Mouse (Mus musculus): Measurements from ENCODE around the gene Fkbp11.

The Fkbp11 gene

GRCm38 (mm10) chr15:98691486-98692147 lies 36.4 kb downstream of the Fkbp11 start:
- no peak for DNase-seq

- DNase-seq = no peak
Observed at GRCm38 (mm10) chr15:98689682-98690081, 38.3 kb downstream of the Fkbp11 start.

DNA sequence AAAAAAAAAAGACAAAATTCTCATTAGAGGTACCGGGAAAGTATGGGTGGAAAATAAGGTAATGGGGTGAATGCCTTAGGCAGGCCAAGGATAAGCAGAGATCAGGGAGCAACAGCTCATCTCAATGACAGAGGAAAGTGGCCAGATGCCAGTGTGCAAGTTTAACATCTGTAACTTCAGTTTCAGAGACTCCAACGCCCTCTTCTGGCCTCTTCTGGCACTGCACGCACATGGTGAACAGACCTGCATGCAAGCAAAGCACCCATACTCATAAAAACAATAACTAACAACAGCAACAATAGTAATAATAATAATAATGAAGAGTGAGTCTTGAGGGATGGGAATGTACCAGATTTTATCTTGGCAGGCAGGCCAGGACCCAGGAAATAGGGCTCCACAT lies 42.1 kb downstream of the Fkbp11 start:
- DNase-seq = no peak

- DNase-seq = no peak
Observed at GRCm38 (mm10) chr15:98683746-98684145, 44.3 kb downstream of the Fkbp11 start.

GRCm38 (mm10) chr15:98683177-98683576 lies 44.8 kb downstream of the Fkbp11 start:
- DNase-seq = no peak

GRCm38 (mm10) chr15:98681633-98682032 lies 46.4 kb downstream of the Fkbp11 start:
- DNase-seq = no peak

DNA sequence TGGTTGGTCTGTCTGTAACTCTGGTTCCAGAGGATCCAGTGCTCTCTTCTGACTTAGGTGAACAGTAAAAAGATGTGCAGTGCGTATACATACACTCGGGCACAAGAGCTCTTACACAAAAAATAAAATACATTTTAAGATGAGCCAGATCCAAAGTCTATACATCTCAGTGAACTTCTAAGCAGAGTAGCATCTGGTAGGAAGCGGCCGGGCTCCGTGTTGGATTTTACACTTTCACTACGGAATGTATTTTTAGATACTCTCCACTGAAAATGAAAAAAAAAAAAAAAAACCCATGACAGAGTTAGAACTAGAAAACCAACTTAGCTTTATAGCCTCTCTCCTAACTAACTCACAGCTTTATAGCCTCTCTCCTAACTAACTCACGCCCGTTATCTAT lies 47.3 kb downstream of the Fkbp11 start:
- DNase-seq = no peak

GRCm38 (mm10) chr15:98677977-98678376 lies 50.0 kb downstream of the Fkbp11 start:
- DNase-seq = no peak

DNA sequence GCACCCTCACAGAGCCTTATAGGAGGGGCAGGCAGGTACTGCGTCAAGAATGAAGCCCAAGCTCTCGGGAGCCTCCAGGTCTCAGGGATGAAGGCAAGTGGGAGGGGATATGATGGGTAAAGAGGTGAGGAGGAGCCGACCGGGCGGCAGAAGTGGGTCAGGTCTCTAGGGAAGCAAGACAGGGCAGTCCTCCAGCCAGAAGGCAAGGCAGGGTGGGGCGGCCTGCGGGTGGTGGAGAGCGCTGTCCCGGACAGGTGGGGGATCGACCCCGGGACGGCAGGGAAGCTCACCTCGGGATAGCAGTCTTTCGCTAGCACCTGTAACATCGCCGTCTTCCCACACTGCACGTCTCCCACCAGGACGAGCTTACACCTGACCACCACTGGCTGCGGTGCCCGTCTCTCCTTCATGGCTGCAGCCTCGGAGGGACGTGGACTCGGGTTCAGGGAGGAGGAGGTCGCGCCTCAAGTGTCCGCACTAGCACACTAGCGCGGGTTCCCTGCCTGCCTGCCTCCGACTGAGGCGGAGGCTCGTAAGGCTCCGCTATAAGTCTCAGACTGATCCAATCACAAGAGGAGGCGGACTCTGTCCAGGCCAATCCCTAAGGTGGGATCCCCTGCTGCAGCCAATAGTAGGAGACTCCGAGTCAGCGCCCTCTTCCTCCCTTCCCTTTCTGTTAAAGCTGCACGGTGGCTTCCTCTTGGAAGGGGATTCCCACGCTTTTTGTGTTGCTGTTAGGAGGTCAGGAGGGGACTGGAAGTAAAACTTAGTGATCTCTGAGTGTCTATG lies 50.9 kb downstream of the Fkbp11 start, which contains the start of gene Rnd1:
TSS of gene Rnd1 (minus strand) at position 522 of the 789 bp plus-strand sequence.
- DNase-seq = peak; percentile 92 to 93

- DNase-seq = peak; percentile 51 to 53
Observed at GRCm38 (mm10) chr15:98676471-98676870, 51.5 kb downstream of the Fkbp11 start.

DNA sequence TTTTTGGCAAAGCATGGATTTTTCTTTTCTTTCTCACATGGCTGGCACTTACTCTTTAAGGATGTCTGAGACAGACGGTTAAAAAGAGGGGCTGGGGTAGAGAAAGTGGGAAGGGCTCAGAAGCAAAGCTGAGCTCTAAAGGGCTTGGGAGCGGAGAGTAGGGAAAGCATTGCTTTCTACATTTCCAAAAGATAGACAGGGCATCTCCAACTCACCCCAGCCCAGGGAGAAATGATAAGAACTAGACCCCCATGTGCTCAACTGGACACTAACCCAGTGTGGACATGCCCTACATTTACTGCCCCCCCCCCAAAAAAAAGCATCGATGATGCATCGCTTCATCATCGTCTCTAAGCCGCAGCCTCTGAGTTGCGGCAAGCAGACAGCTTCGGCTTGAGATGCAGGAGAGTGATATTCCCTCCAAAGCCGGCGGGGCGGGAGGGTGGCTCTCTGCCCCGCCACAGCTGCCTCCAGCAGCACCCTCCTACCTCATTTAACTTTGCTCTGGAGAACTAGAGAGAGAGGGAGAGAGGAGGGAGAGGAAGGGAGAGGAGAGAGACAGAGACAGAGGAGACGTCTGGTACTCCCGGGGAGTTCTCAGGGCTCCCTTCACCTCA lies 52.3 kb downstream of the Fkbp11 start:
- DNase-seq = no peak

DNA sequence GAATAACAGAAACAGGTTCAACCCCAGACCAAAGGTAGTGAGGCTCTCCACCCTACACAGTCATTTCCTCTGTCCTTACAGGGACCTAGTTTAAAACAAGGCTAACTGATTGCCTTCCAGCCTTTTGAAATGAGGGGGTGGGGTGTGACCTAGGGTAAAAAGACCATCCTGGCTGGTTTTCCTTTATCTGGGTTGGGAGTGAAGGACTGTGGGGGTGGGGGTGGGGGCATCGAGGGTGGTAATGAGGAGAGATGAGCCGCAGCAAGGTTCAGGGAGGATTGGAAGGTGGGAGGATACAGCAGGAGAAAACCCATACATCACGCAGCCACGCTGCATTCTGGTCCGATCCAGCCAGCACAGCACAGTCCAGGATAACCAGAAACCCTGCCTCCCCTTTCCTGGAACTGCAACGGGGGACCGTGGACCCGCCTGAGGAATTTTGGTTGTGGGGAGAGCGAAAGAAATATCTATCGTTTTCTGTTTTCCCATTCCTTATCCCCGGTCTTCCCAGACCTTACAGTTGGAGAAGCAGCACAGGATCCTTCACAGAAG lies 52.9 kb downstream of the Fkbp11 start:
- DNase-seq = no peak

All from cerebellum, postnatal 36 days (tissue).